Mouse (Mus musculus): Measurements from ENCODE around the gene Zc3h10.
A peak's percentile ranks its signal among the peaks of the same experiment; 100 is the strongest.

Gene Zc3h10

DNA sequence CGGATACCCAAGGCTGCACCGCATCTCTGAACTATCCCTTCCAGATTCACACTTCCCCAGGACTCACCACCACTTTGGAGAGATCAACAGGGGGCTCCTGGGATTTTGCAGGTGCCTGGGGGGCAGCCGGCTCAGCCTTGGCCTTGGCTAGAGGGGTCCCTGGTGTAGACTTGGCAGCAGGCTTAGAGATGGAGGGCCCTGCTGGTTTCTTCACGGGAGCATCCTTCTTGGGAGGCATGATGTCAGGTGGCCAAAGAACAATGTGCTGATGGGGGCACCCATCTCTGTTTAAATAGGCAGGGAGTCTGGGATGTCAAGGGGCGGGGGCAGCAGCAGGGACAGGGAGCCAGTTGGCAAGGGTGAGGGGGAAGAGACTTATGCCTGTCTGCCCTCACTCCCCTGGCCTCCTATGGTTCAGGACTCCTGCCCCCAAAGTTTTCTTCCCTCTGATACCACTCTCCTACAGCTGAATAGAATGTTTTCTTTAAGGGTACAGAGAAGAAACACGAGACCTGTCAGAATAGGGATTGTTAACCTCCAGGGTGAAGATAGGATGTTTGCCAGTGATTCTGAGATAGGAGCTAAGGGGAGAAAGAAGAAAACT, 50.3 kb downstream of the Zc3h10 start:
- no peak for DNase-seq (ENCODE audit: low read depth, low spot score)

DNA sequence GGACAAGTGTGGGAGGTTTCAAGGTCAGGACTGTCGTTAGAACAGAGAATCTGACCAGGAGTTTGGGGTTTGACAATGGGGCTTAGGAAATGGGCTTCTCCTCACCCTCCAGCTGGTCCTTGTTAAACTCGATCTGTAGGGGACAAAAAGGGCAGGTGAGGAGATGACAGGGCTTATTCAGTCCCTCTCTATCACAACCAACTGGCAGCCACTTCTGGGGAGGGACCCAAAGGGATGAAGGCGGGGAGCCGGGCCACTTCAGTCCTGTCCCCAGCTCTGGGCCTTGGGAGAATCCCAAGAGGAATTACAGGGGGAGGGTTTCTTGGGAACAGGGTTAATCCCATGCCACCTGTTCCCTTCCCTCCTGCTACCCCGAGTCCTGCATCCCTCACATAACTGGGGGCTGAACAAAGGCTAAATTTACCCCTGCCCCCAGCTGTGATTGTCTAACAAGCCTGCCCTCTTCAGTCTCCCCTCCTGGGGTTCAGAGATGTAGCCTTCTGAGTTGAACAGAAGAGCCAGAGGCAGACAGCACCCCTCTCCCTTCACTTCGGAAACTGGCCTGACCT, 51.0 kb downstream of the Zc3h10 start:
- DNase-seq (ENCODE audit: low read depth, low spot score): no peak

DNA sequence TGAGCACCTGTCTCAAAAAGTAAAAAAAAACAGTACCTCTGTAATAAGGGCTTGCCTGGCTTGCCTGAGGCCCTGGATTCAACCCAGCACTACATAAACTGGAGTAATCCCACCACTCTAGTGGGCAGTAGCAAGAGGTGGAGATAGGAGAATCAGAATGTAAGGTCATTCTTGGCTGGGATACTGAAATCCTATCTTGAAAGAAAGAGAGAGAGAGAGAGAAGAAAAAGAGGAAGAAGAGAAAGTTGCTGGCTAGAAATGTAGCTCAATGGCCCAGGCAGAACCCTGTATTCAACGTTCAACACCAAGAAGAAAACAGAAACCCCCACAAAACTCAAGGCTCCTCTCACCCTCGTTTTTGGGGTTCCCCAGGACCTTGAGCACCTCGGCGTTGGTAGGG, 51.7 kb downstream of the Zc3h10 start:
- no peak for DNase-seq (ENCODE audit: low read depth, low spot score)

DNA sequence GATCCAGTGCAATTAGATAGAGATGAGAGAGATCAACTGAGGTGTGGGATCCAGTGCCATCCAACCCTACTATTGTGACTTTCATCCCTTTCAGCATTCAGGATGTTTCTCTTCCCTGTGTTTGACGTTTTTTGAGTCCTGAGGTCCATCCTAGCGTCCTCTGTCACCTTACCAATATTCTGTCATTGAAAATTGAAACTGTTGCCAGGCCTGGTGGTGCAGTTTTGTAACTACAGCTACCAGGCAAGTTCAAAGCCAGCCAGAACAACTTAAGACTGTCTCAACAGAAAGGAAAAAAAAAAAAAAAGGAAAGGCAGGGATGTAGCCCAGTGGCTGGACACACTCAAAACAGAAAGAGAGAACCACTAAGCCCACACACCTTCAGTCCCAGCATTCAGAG, 52.3 kb downstream of the Zc3h10 start:
- peak; percentile 53 for DNase-seq (ENCODE audit: low read depth, low spot score)

DNA sequence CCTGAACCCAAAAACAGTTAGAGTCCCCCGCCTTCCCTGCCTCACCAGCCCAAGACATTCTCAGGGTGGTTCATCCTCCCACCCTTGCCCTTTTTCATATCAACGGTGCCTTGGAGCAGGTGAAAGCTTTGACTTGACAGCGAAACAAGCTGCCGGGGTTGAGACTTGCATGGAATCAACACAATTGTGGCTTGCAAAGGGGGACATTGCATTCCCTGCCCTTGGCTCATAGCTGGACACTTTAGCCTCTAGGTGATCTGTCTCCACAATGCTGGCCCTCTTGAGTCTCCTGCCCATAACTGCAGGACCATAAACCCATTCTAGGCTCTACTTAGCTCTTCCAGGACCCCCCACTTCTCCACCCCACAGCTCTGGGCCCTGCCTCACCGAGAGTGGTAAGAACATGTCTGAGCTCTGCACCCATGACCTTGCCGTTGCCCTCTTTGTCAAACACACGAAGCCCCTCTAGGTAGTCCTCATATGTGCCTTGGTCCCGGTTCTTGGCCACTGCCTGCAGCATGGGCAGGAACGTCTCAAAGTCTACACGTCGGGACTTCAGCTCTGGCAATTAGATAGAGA, 52.8 kb downstream of the Zc3h10 start:
- no peak for DNase-seq (ENCODE audit: low read depth, low spot score)

DNA sequence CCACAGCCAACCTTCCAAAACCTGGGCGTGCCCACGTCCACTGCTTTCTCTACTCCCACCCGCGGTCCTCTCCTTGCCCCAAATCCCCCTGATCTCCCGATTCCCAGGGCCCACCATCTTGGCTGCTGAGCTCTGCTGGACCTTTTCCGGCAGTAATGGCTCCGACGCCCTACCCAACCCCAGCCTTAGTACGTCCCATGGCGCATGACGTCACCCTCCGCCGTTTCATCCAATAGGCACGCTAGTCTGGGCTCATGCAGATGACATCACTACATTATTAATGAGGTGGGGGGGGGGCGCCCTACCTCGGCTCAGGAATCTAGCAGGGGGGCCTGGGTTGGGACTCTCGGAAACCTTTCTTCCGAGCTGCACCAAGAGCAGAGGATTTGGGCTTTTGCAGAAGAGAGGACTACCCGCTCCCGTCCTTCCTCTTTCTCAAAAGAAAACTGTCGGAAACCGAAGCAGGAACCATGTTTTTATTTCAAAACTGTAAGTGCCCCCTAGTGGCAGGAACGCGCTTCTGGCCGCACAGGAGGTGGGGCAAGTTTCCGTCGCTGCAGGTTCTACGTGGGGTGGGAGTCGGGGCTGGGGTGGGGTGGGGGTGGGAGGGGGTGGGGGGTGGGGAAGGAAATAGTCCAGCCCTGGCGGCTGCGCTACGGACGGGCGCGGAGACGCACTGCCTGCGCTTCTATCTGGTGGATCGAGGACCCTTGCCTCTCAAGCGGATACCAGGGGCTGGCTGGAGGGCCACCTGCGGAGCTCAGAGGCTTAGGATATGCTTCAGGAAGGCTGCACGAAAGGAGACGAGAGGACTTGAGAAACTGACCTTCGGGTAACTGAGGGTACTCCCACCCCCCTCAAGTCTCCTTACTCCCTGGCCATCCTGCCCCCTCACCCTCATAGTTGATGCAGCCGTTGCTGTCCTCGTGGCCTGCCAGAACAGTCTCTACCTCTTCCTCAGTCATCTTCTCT, 53.6 kb downstream of the Zc3h10 start, which contains the start of gene Myl6:
Gene Myl6, minus strand, starts transcription at position 451 of the 972 bp plus-strand sequence.
- DNase-seq (ENCODE audit: low read depth, low spot score): peak; percentile 98

DNA sequence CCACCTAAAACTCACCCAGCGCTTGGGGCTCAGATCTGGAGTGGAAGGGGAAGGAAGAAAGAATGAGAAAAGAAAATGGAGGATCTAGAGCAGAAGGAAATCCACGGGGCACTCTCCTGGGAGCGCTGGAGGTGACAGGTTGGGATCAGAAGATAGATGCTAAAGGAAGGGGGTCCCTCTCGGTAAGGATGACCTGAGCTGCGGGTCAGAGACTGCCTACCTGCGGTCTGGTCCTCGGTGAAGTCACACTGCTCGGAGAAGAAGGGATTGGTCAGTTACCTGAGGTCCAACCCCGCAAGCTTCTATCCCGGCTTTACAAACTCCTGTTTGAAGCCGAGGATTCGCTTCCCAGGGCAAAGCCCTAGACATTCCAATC, 54.3 kb downstream of the Zc3h10 start:
- DNase-seq (ENCODE audit: low read depth, low spot score): peak; percentile 56

DNA sequence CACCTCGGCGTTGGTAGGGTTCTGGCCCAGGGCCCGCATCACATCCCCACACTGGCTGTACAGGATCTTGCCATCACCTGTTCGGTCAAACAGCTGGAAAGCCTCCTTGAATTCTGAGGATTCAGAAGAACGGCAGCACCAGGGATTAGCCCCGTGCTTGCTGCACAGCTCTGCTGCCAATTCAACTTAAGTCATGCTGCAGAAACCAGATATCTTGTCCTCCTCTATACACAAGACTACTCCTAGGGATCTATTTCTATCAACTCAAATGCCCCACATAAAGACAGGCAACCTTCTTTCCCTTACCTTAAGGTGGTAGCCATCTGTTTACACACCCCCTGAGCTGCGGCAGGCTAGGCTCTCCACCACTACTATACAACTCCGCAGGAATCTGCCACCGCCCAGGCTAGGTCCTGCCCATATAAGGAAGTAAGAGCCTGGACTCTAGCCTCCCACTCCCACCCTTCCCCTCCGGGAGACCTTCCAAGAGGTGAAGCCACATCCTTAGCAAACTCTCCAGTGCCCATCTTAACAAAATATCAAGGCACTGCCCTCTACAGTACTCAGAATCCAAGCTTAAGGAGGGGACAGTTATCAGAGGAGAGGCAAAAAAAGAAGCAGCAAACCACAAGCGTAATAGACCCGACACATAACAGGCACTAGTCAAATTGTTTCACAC, 54.8 kb downstream of the Zc3h10 start:
- peak; percentile 57 for DNase-seq (ENCODE audit: low read depth, low spot score)

DNA sequence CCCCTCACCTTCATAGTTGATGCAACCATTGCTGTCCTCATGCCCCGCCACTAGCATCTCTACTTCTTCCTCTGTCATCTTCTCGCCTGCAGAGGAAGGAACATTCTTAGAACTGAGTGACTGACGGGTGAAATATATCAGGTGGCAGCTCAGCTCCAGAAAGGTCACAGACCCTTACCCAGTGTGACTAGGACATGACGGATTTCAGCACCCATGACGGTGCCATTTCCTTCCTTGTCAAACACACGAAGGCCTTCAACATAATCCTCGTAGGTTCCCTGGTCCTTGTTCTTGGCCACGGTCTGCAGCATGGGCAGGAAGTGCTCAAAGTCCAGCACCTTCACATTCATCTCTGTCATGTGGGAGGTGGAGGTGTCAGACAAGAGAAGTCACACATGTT, 55.5 kb downstream of the Zc3h10 start:
- DNase-seq (ENCODE audit: low read depth, low spot score): peak; percentile 44
